Mouse (Mus musculus) kidney, embryonic 16.5 days (tissue): ENCODE measurements around the gene Pdia6. TPM values are rescaled to one million over a fixed set of nuclear protein-coding genes. Genes with fewer than 3 reads are reported as not detected.

Experiments
- ATAC-seq: fragments of 200-750 bp; cut with Nextera tagmentation; 2 replicates; pipeline ENCODE4 v1.8.0; 2017; ENCODE audit warnings: moderate TSS enrichment; ENCODE audit not compliant: low FRiP score, low TSS enrichment
- H3K27ac ChIP-seq: fragments of 300-500 bp; sonication (generic); 2 replicates; pipeline ENCODE4 v1.5.1; 2014; ENCODE audit warnings: low read length
- H3K27me3 ChIP-seq: fragments of 300-500 bp; sonication (generic); 2 replicates; pipeline ENCODE4 v1.6.1; 2014; ENCODE audit warnings: low read length, control low read depth, mixed read lengths; ENCODE audit not compliant: insufficient read depth
- H3K36me3 ChIP-seq: fragments of 300-500 bp; sonication (generic); 2 replicates; pipeline ENCODE4 v1.6.1; 2014; ENCODE audit warnings: low read length, control low read depth, mixed read lengths; ENCODE audit not compliant: insufficient read depth
- H3K4me1 ChIP-seq: fragments of 300-500 bp; sonication (generic); 2 replicates; pipeline ENCODE4 v1.6.1; 2014; ENCODE audit warnings: low read length, control low read depth, mixed read lengths; ENCODE audit not compliant: insufficient read depth
- H3K4me2 ChIP-seq: fragments of 300-500 bp; sonication (generic); replicated peaks from 2 replicates; pipeline ENCODE4 v1.6.1; 2014; ENCODE audit warnings: low read depth, low read length
- H3K4me3 ChIP-seq: fragments of 300-500 bp; sonication (generic); 2 replicates; pipeline ENCODE4 v1.5.1; 2014; ENCODE audit warnings: mild to moderate bottlenecking, low read length
- H3K9ac ChIP-seq: fragments of 300-500 bp; sonication (generic); replicated peaks from 2 replicates; pipeline ENCODE4 v1.6.1; 2014; ENCODE audit warnings: low read length
- H3K9me3 ChIP-seq: fragments of 300-500 bp; sonication (generic); 2 replicates; pipeline ENCODE4 v1.6.1; 2016; ENCODE audit warnings: low read length, control low read depth
- WGBS: fragments of 180-500 bp; shearing (Covaris S2); extraction: QIAGEN DNeasy Blood & Tissue Kit; methylation state at CpG from one replicate; pipeline ENCODE4 v1.1.7; 2014; 5-methylcytosine and 5-hydroxymethylcytosine counted together
- polyA plus RNA-seq: library from polyadenylated mRNA; unstranded; fragments of >200 nt; fragmentation: Nextera tagmentation; extraction: Ambion mirVana; gene quantifications from 2 replicates; pipeline ENCODE4 v1.2.1, GENCODE M21; 2015

Pdia6 gene
- polyA plus RNA-seq, 1 experiment from 2014 or later, result 673 TPM

DNA sequence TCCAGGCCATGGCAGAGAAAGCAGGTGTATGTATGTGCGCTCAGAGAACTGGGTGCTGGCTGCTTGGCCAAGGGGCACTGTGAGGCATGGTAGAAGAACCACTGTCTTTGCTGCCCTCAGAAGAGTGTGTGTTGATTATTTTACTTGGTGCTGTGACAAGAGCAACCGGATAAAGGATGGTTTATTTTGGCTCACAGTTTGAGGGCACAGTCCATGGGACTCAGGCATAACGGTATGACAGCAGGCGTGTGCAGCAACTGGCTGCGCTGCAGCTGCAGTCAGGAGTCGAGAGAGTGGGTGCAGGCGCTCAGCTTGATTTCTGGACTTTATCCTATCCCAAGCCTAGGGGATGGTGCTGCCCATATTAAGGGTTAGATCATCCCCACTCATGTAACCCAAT is 7.9 kb upstream of the Pdia6 start:
- H3K36me3 ChIP-seq, result no peaks in the 10 kb centered on the region
- WGBS, result 87% methylated on average over 7 of the region's 7 CpGs

DNA sequence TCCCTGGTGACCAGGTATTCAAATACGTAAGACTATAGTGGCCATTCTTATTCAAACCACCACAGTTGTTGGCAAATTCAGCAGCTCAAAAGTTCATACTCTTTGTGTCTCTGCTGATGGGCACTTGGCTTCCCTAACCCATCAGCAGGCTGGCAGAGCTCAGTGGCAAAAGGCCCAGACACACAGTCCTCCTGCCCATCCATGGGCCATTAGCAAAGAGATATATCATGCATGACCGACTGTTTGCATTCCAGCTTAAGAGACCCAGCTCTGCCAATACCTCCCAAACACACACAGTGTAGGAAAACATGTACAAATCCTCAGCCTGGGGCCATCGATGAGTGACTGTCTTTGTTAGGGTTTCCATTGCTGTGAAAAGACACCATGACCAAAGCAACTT is 5.3 kb upstream of the Pdia6 start:
- WGBS, result 97% methylated on average over 3 of the region's 3 CpGs
- Histone ChIP-seq H3K9ac (no peak overlapping the region), H3K4me1 (no peaks in the 10 kb centered on the region), H3K36me3 (no peaks in the 10 kb centered on the region), H3K27ac (no peak overlapping the region), H3K27me3 (no peaks in the 10 kb centered on the region), H3K4me3 (no peak overlapping the region), H3K4me2 (no peak overlapping the region), H3K9me3 (no peaks in the 10 kb centered on the region)
- no peak for ATAC-seq

More for the DNA sequence above, 7.9 kb upstream of the Pdia6 start:
- Histone ChIP-seq H3K4me2 (no peak overlapping the region), H3K9me3 (no peaks in the 10 kb centered on the region), H3K27me3 (0 out of 2 replicates have a peak, but pooled peaks cover 5% of the 10 kb centered on the region), H3K27ac (no peak overlapping the region), H3K4me3 (no peak overlapping the region), H3K9ac (no peak overlapping the region), H3K4me1 (no peaks in the 10 kb centered on the region)
- no peak for ATAC-seq

DNA sequence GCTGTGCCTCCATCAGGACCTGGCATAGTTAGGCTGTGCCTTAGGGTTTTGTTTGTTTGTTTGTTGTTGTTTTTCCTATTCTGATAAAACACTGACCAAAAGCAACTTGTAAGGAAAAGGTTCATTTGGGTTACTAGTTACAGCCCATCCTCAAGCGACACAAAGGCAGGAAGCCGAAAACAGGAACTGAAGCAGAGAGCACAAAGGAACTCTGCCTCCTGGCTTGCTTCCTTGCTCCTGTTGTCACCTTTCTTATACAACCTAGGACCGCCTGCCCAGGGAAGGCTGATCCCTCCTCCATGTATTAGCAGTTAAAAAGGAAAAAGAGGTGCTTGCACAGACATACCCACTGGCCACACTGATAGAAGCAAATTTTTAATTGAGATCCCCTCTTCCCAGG is 2.5 kb upstream of the Pdia6 start:
- Histone ChIP-seq H3K9ac (no peak overlapping the region), H3K9me3 (no peaks in the 10 kb centered on the region), H3K27ac (no peak overlapping the region), H3K27me3 (no peaks in the 10 kb centered on the region), H3K4me3 (no peak overlapping the region), H3K4me2 (no peak overlapping the region), H3K4me1 (peaks cover 14% of the 10 kb centered on the region), H3K36me3 (no peaks in the 10 kb centered on the region)
- no peak for ATAC-seq
- 75% methylated on average over 3 of the region's 3 CpGs for WGBS

DNA sequence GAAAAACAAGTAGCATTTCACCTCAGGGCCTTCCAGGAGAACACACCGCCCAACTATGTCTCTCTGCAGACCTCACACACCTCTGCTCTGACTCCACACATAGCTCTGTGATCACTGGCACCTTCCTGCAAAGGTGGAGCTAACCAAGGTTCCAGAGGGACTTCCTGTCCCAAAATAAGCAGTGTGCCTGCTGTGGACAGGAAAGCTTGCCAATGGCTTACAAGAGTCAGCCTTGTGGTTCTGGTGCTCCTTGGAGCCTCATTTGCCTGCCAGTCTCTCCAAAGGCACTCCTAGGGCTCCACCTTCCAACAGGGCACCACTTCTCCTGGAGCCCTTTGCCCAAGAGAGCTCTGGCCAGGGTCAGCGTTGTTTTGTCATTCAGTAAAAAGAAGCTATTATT is 1.5 kb upstream of the Pdia6 start:
- WGBS, result 83% methylated on average over 2 of the region's 2 CpGs
- H3K4me3 ChIP-seq, result no peak overlapping the region
- no peaks in the 10 kb centered on the region for H3K36me3 ChIP-seq

DNA sequence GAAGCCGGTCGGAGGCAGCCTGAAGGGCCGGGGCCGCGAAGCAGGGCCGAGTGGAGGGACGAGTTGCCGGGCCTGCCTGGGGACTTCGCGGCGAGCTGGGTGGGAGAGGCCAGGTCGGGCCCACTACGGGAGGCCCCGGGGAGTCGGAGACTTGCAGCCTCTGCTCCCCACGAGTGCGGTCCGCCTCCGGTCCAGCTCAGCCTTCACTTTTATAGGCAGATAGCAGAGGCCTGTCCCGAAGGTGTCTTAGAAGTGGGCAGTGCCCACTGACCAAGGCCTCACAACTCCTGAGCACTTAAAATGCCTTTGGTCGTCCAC is 287 bp downstream of the Pdia6 start:
- peak overlapping the region; percentile 83 for H3K4me3 ChIP-seq
- peak overlapping the region; percentile 58 for H3K4me2 ChIP-seq
- under 1% methylated on average over 21 of the region's 21 CpGs for WGBS
- H3K9me3 ChIP-seq, result no peaks in the 10 kb centered on the region
- H3K27ac ChIP-seq, result peak overlapping the region; percentile 71
- no peaks in the 10 kb centered on the region for H3K27me3 ChIP-seq
- peaks cover 27% of the 10 kb centered on the region for H3K4me1 ChIP-seq
- peaks cover 15% of the 10 kb centered on the region for H3K36me3 ChIP-seq
- peak overlapping the region; percentile 91 for H3K9ac ChIP-seq
- ATAC-seq, result peak; percentile 82

More for the DNA sequence above, 1.5 kb upstream of the Pdia6 start:
- Histone ChIP-seq H3K27me3 (no peaks in the 10 kb centered on the region), H3K4me1 (peaks cover 18% of the 10 kb centered on the region), H3K9ac (no peak overlapping the region), H3K27ac (no peak overlapping the region), H3K9me3 (no peaks in the 10 kb centered on the region), H3K4me2 (no peak overlapping the region)
- no peak for ATAC-seq

DNA sequence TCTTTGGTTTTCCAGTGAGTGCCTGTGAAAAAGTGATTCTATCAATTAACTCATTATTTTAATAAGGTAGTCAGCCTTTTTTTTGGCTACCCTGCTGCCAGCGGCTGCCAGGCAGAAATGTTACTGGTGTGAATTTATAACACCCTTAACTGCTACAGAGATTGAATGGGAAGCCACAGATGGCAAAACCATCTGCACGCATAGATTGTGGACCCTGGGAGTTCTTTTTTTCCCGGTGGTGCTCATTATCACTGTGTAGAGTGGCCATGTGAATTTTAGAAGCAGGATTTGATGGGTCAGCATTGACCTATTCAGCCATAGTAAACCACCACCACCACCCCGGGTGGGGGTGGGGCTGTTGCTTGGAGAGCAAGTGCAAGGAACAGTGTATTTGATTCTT is 971 bp downstream of the Pdia6 start:
- 9% methylated on average over 4 of the region's 4 CpGs for WGBS
- H3K4me1 ChIP-seq, result peaks cover 30% of the 10 kb centered on the region
- peak overlapping the region; percentile 91 for H3K9ac ChIP-seq
- peaks cover 18% of the 10 kb centered on the region for H3K36me3 ChIP-seq
- no peak for ATAC-seq
- no peaks in the 10 kb centered on the region for H3K9me3 ChIP-seq
- H3K4me3 ChIP-seq, result peak overlapping the region; percentile 83
- H3K27me3 ChIP-seq, result no peaks in the 10 kb centered on the region
- peak overlapping the region; percentile 58 for H3K4me2 ChIP-seq
- no peak overlapping the region for H3K27ac ChIP-seq

DNA sequence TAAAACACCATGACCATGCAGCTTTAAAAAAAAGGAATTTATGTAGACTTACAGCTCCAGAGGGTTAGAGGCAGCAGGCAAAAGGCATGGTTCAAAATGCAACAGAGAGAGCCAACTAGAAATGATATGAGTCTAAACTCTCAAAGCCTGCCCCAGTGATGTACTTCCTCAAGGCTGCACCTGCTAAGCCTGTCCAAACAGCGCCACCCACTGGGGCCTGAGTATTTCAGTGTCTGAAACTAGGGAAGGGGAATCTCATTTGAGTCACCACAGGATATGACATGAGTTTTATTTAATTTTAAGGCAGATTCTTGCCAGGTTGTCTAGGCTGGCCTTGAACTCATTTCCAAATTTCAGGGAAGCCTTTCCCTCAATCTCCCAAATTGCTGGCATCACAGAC is 4.9 kb downstream of the Pdia6 start:
- Histone ChIP-seq H3K4me1 (peaks cover 30% of the 10 kb centered on the region), H3K9me3 (no peaks in the 10 kb centered on the region), H3K4me2 (no peak overlapping the region), H3K4me3 (no peak overlapping the region), H3K27me3 (no peaks in the 10 kb centered on the region), H3K27ac (no peak overlapping the region), H3K9ac (no peak overlapping the region), H3K36me3 (peaks cover 50% of the 10 kb centered on the region)
- no peak for ATAC-seq
- WGBS, result 79% methylated on average over 1 of the region's 1 CpGs

DNA sequence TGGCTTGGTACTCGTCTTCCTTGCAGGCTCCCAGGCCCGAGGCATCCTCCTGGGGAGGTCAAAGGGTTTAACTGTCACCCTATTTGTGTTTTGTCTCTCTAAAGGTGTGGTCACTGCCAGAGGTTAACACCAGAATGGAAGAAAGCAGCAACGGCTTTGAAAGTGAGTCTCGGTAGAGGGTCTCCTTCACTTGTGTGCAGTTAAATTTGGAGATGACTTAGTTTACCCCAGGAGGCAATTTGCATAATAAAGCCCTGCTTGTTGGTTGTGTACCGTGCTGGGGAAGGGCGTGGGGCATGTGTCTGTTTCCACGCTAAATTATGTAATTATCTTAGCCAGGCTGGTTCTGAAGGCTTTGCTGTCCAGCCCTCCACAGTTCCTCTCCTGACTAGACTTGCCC is 7.5 kb downstream of the Pdia6 start:
- no peaks in the 10 kb centered on the region for H3K9me3 ChIP-seq
- no peaks in the 10 kb centered on the region for H3K27me3 ChIP-seq
- H3K36me3 ChIP-seq, result peaks cover 75% of the 10 kb centered on the region
- H3K4me2 ChIP-seq, result no peak overlapping the region
- no peak overlapping the region for H3K27ac ChIP-seq
- no peak overlapping the region for H3K4me3 ChIP-seq
- WGBS, result 79% methylated on average over 7 of the region's 7 CpGs
- no peak overlapping the region for H3K9ac ChIP-seq
- ATAC-seq, result no peak
- H3K4me1 ChIP-seq, result peaks cover 16% of the 10 kb centered on the region

DNA sequence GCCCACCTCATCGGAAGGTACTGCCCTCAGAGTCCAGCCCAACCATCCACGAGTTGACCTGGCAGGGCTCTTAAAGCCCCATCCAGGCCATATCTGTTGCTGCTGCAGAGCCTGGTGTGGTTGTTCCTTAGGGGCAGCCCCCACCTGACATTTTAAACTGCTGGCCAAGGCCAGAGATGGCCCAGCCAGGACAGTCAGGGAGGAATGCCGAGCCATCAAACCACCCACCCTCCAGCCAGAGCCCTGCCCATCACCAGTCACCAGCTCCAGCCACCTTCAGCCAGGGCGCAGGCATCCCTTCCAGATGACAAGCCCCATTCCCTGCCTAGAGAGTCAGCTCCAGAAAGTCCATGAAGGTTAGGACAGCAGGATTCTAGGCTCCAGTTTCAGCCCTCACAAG is 22.2 kb downstream of the Pdia6 start:
- Histone ChIP-seq H3K4me3 (no peak overlapping the region), H3K4me2 (no peak overlapping the region), H3K36me3 (peaks cover 27% of the 10 kb centered on the region), H3K9ac (no peak overlapping the region), H3K9me3 (no peaks in the 10 kb centered on the region), H3K27ac (no peak overlapping the region), H3K4me1 (no peaks in the 10 kb centered on the region), H3K27me3 (no peaks in the 10 kb centered on the region)
- 73% methylated on average over 4 of the region's 4 CpGs for WGBS
- ATAC-seq, result no peak

DNA sequence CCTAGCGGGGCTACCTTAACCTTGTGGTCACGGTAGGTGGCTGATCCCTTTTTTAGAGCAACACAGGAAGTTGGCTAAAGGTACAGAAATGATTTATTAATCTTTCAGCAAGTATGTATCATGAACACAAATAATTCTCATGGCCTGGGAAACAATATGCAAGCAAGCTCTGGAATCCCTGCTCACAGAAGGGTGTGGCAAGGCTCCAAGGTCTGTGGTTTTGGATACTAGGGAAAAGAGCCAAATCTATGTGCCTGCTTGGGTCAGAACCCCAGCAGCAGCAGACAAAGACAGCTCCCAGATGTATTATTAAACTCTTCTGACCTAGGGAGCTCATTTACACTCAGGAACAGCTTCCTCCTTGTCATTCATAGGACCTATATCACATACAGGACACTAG is 22.7 kb downstream of the Pdia6 start:
- Histone ChIP-seq H3K4me3 (no peak overlapping the region), H3K4me2 (no peak overlapping the region), H3K27ac (no peak overlapping the region), H3K36me3 (peaks cover 21% of the 10 kb centered on the region), H3K9ac (no peak overlapping the region), H3K4me1 (no peaks in the 10 kb centered on the region), H3K27me3 (no peaks in the 10 kb centered on the region), H3K9me3 (no peaks in the 10 kb centered on the region)
- 46% methylated on average over 2 of the region's 2 CpGs for WGBS
- no peak for ATAC-seq

DNA sequence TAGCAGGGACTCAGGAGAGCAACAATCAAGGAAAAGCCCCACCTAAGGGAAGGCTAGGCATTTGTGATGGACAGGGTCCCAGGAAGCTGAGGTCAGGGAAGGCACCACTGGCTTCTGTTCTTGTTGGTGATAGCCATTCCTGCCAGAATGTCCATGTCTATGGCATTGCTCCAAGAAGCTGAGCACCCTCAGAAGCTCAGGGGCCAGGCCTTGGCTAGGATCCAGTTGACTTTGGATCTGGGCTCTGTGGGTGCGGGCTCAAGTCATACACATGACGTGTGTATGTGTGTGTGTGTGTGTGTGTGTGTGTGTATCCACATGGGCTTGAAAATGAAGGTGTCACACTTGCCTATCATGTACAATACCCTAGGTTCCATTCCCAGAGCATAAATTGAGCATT is 23.6 kb downstream of the Pdia6 start:
- H3K4me1 ChIP-seq, result no peaks in the 10 kb centered on the region
- no peaks in the 10 kb centered on the region for H3K9me3 ChIP-seq
- no peak for ATAC-seq
- no peak overlapping the region for H3K9ac ChIP-seq
- H3K27ac ChIP-seq, result no peak overlapping the region
- H3K4me3 ChIP-seq, result no peak overlapping the region
- H3K4me2 ChIP-seq, result no peak overlapping the region
- no peaks in the 10 kb centered on the region for H3K27me3 ChIP-seq
- peaks cover 13% of the 10 kb centered on the region for H3K36me3 ChIP-seq
- WGBS, result 80% methylated on average over 2 of the region's 2 CpGs
